Mouse (Mus musculus) monocyte, adult 5-6 weeks (primary cell): ENCODE data around the gene Tob1. TPM values are rescaled to one million over a fixed set of nuclear protein-coding genes. Genes with fewer than 3 reads are reported as not detected.

Experiments
- ATAC-seq: fragments of 153-309, 156-312 bp; replicated peaks from 2 replicates; pipeline ENCODE4 v1.8.0; 2017; ENCODE audit warnings: mild to moderate bottlenecking; ENCODE audit not compliant: low TSS enrichment, insufficient number of reproducible peaks, severe bottlenecking, poor library complexity, low FRiP score
- total RNA-seq: library from RNA; stranded (forward); fragments of 200-1000, 200-491, 200-594 nt; gene quantifications from 3 replicates; pipeline ENCODE4 v1.2.3, GENCODE M21; 2017

The Tob1 gene
- total RNA-seq, 1 experiment from 2014 or later = 16.5 TPM

DNA sequence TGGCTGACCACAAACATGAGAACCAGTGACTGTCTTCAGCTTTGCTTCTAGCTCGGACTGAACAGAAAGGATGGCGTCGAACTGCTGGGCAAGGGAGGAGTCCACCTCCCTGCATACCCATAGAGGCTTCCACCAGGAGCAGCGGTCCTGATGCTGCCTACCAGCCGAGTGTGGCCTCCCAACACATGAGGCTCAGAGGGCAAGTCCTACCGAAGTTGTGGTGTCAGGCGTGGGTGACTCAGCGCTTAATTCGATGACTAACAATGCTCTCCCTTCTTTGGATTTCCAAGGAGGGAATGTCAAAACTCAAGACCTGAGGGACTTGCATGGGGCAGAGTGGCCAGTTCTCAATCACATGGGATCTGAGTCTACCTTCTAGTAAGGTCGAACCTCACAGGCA, 42.4 kb downstream of the Tob1 start:
- no peak for ATAC-seq

DNA sequence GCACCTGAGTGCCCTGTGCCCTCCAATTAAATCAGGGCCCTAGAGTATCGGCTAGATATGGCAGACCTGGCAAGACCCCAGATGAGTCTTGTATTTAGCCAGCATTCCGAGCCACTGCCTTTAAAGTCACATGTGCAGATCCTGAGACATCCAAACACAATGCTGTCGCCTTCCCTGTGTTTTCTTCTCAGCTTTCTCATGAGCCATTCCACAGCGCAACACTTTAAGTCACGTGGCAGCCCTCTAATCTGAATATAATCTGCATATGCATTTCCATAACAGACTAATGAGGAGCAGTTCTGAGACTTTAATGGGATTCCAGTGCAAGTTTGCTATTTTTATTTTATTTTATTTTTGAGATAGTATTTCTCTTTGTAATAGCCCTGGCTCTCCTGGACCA, 44.5 kb downstream of the Tob1 start:
- no peak for ATAC-seq

- no peak for ATAC-seq
Observed at GRCm38 (mm10) chr11:94257987-94258386, 46.7 kb downstream of the Tob1 start.

DNA sequence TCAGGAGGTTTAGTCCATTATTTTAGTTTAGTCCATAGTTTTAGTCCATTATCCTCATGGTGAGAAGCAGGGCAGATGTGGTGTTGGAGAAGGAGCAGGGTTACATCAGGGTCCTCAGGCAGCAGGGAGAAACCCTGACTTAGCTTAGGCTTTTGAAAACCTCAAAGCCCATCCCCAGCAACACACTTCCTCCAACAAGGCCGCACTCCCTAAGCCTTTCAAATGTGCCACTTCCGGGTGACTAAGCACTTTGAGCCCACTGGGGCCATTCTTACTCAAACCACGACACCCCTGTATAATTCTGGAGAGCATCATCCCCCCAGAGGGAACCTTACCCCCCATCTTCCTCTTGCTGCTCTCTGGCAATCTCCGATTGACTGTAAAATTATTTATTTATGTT, 48.6 kb downstream of the Tob1 start:
- 0 out of 2 replicates have a peak, but pooled peaks have one; percentile 20 for ATAC-seq

- ATAC-seq = 0 out of 2 replicates have a peak, but pooled peaks have one; percentile 44
Observed at GRCm38 (mm10) chr11:94261585-94262370, 50.5 kb downstream of the Tob1 start.

Other genes with a start within 250 kb of the Tob1 start
- 1.9 TPM in 1 of 3 replicates, not detected in the others for gene Gm20390, start 243.2 kb upstream of the Tob1 start, total RNA-seq
- 13.8 to 34.0 TPM (median 18.0 TPM) in 3 replicates for gene Nme1, start 242.9 kb upstream of the Tob1 start, total RNA-seq
- gene Spag9, start 215.4 kb upstream of the Tob1 start, total RNA-seq = 140 to 171 TPM (median 156 TPM) in 3 replicates
- not detected in 3 replicates for gene Wfikkn2, start 34.6 kb downstream of the Tob1 start, total RNA-seq
- gene Gm21885, start 70.4 kb downstream of the Tob1 start, total RNA-seq = not detected in 3 replicates
- gene Luc7l3, start 110.5 kb downstream of the Tob1 start, total RNA-seq = 180 to 368 TPM (median 210 TPM) in 3 replicates
- gene Ankrd40, start 116.5 kb downstream of the Tob1 start, total RNA-seq = 51.5 to 78.7 TPM (median 72.6 TPM) in 3 replicates
- gene Abcc3, start 181.5 kb downstream of the Tob1 start, total RNA-seq = 0.39 to 1.8 TPM (median 0.64 TPM) in 3 replicates